Mouse (Mus musculus) spleen, postnatal 10 days (tissue): ENCODE measurements around the gene Smg7.
"Not testable (repeated sequence)": the region's sequence is repeated elsewhere in the genome, so short reads cannot be mapped to it uniquely, and the experiment has no call there.

Source experiments
- DNase-seq, 2 experiments: peaks; one replicate each; pipeline ENCODE4 v3.0.0; 2021 to 2022; ENCODE audit warnings: low spot score in 2 of 2

Gene Smg7

GRCm38 (mm10) chr1:152901765-152902664 is at the start of gene Smg7:
TSS of gene Smg7 (minus strand) at chr1:152902646.
- peak in 1 of 2 experiments; percentile 80 for DNase-seq

- DNase-seq: no peak
Observed at GRCm38 (mm10) chr1:152942977-152943376, 40.5 kb upstream of the Smg7 start.

GRCm38 (mm10) chr1:152936365-152936764 is 33.9 kb upstream of the Smg7 start:
- DNase-seq: no peak

GRCm38 (mm10) chr1:152935476-152935875 is 33.0 kb upstream of the Smg7 start:
- DNase-seq: no peak

GRCm38 (mm10) chr1:152933962-152934361 is 31.5 kb upstream of the Smg7 start:
- no peak for DNase-seq

- DNase-seq: no peak
Observed at GRCm38 (mm10) chr1:152921786-152922185, 19.3 kb upstream of the Smg7 start.

GRCm38 (mm10) chr1:152917626-152918025 is 15.2 kb upstream of the Smg7 start:
- no peak for DNase-seq

GRCm38 (mm10) chr1:152916936-152917335 is 14.5 kb upstream of the Smg7 start:
- no peak for DNase-seq

GRCm38 (mm10) chr1:152915766-152916165 is 13.3 kb upstream of the Smg7 start:
- no peak for DNase-seq

- DNase-seq: no peak
Observed at GRCm38 (mm10) chr1:152913483-152914460, 11.3 kb upstream of the Smg7 start.

GRCm38 (mm10) chr1:152904469-152904868 is 2.0 kb upstream of the Smg7 start:
- DNase-seq: peak; percentile 55 to 85

GRCm38 (mm10) chr1:152903591-152904135 is 1.2 kb upstream of the Smg7 start:
- peak; percentile 63 to 64 for DNase-seq

- DNase-seq: peak; percentile 90 to 94
Observed at GRCm38 (mm10) chr1:152902665-152903516, 445 bp upstream of the Smg7 start.

- peak in 1 of 2 experiments; percentile 8 for DNase-seq
Observed at GRCm38 (mm10) chr1:152901419-152901764, 1.1 kb downstream of the Smg7 start.

- not testable (repeated sequence) for DNase-seq
Observed at GRCm38 (mm10) chr1:152888086-152888485, 14.4 kb downstream of the Smg7 start.

GRCm38 (mm10) chr1:152871031-152871430 is 31.4 kb downstream of the Smg7 start:
- DNase-seq: no peak

- no peak for DNase-seq
Observed at GRCm38 (mm10) chr1:152869901-152870300, 32.5 kb downstream of the Smg7 start.

- no peak for DNase-seq
Observed at GRCm38 (mm10) chr1:152846856-152847255, 55.6 kb downstream of the Smg7 start.

- DNase-seq: no peak
Observed at GRCm38 (mm10) chr1:152845211-152845730, 57.2 kb downstream of the Smg7 start.

GRCm38 (mm10) chr1:152844634-152845033 is 57.8 kb downstream of the Smg7 start:
- no peak for DNase-seq

- no peak for DNase-seq
Observed at GRCm38 (mm10) chr1:152841057-152841456, 61.4 kb downstream of the Smg7 start.
